Mouse (Mus musculus): ENCODE results near the gene Lpp. TPM values are rescaled to one million over a fixed set of nuclear protein-coding genes. Genes with fewer than 3 reads are reported as not detected.

The Lpp gene
- polyA plus RNA-seq, 1 experiment from 2014 or later, result 11.5 TPM

DNA sequence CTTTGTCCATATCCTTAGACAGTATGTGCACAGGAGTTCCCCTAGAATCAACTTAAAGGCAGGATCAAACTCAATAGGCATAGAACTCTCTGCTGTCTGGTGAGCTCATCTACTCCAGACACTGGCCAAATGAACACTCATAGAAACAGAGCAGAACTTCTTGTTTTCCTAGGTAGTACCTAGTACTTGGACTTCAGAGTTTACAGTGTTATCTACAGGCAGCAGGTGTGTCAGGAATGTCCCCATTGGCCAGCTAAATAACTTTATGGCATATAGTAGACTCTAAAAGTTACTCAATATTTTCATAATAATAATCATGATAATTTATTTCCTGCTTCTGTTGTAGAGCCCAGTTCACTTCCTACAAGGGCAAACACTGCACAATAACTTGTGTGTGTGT lies 16.8 kb upstream of the Lpp start:
- Histone ChIP-seq H3K9ac (no peak overlapping the region), H3K36me3 (no peaks in the 10 kb centered on the region), H3K4me3 (no peak overlapping the region), H3K4me1 (replicated peaks) (no peaks in the 10 kb centered on the region), H3K27ac (replicated peaks) (no peak overlapping the region), H3K9me3 (no peaks in the 10 kb centered on the region), H3K27me3 (no peaks in the 10 kb centered on the region), H3K4me2 (no peak overlapping the region)
- ATAC-seq (ENCODE audit: low FRiP score, low read depth), result no peak

DNA sequence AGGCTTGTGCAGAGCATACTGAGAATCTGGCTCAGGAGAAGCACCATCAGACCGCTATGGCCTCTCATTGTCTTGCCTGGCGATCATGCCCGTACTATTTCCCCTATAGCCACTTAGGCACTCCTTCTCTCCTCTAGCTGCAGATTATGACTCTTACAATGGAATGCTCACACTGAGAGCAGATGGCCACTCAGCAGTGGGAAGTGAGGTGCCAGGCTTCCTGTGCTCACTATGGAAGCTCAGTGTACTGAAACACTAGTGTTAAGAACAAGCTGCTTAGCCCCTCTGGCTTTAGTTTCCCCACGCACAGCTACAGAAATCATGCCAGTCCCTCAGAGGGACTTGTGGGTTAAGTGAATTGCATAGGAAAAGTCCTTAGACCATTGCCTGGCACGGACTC lies 2.7 kb upstream of the Lpp start:
- no peak overlapping the region for H3K4me2 ChIP-seq
- no peaks in the 10 kb centered on the region for H3K9me3 ChIP-seq
- ATAC-seq (ENCODE audit: low FRiP score, low read depth), result no peak
- WGBS, result 73% methylated on average over 5 of the region's 5 CpGs
- H3K9ac ChIP-seq, result no peak overlapping the region
- H3K4me1 ChIP-seq (replicated peaks), result peaks cover 22% of the 10 kb centered on the region
- H3K27me3 ChIP-seq, result no peaks in the 10 kb centered on the region
- H3K36me3 ChIP-seq, result no peaks in the 10 kb centered on the region
- H3K4me3 ChIP-seq, result no peak overlapping the region
- no peak overlapping the region for H3K27ac ChIP-seq (replicated peaks)

DNA sequence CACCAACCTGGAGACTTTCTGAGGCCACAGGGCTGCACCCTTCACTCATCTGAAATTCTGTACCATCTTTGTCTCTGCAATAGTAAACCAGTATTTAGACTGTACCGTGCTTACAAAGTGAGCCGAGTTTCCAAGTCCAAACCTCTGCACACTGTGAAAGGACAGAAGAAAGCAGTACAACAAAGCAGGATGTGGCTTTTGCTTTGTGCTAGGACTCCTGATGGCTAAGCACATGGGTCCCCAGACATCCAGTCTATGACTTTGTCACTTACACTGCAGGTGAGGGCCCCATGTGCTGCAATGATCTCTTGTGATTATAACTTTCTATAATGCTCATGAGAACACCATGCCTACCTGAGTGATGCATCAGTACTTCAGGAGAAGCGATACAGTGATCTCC lies 2.2 kb upstream of the Lpp start:
- Histone ChIP-seq H3K9ac (no peak overlapping the region), H3K36me3 (no peaks in the 10 kb centered on the region), H3K4me3 (no peak overlapping the region), H3K27ac (replicated peaks) (no peak overlapping the region), H3K4me2 (no peak overlapping the region), H3K9me3 (no peaks in the 10 kb centered on the region), H3K4me1 (replicated peaks) (peaks cover 22% of the 10 kb centered on the region), H3K27me3 (no peaks in the 10 kb centered on the region)
- 91% methylated on average over 3 of the region's 3 CpGs for WGBS
- ATAC-seq (ENCODE audit: low FRiP score, low read depth), result no peak

DNA sequence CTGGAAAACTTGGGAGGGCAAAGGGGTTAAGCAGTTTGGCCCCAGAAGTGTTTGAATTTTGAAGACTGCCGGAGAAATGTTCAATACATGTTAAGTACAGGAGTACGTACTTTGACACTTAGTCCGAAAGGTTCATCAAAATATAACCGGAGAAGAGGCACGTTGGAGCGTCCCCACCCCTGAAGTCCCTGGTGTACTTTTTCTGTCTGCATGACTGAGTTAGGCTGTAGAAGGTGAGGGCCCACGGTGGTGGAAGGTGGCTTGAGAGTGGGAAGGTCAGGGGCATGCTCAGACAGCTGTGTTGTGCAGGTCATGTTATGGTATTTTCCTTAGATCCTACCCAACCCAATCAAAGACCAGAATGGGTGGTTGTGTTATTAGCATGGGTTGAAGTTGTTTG lies 1.4 kb upstream of the Lpp start:
- WGBS, result 89% methylated on average over 7 of the region's 7 CpGs
- no peak for ATAC-seq (ENCODE audit: low FRiP score, low read depth)
- Histone ChIP-seq H3K27me3 (no peaks in the 10 kb centered on the region), H3K9ac (no peak overlapping the region), H3K9me3 (no peaks in the 10 kb centered on the region), H3K36me3 (no peaks in the 10 kb centered on the region), H3K4me1 (replicated peaks) (peaks cover 22% of the 10 kb centered on the region), H3K4me3 (no peak overlapping the region), H3K27ac (replicated peaks) (no peak overlapping the region), H3K4me2 (no peak overlapping the region)

DNA sequence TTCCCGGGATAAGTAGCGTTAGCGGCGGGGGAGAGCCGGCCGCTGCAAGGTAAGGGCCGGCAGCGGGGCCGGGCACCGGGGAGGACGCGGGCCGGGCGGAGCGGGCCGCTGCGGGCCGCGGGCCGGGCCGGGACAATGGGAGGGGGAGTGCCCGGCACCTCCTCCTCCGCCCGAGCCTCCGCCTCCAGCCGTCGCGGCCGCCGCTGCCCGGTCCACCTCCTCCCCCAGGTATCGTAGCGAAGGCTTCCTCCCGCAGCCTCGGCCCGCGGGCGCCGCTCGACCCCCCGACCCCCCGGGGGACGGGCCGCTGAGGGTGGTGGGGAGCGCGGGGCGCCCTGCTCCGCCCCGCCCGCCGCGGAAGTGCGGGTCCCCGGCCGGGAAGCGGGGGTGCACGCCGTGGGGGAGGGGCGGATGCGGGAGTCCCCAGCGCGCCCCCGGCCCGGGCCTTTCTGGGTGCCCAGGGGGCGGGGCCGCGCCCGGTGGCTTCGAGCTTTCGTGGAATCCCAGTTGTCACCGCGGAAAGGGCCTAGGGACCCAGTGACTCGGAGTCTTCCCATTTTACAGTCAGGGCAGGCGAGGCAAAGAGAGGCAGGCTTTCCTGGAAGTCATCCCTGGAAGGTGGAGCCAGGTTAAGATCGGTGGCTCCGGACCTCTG lies 376 bp downstream of the Lpp start:
- peak overlapping the region; percentile 85 for H3K4me3 ChIP-seq
- H3K4me1 ChIP-seq (replicated peaks), result peaks cover 22% of the 10 kb centered on the region
- H3K27me3 ChIP-seq, result no peaks in the 10 kb centered on the region
- H3K4me2 ChIP-seq, result peak overlapping the region; percentile 93
- peak overlapping the region; percentile 75 for H3K9ac ChIP-seq
- H3K27ac ChIP-seq (replicated peaks), result peak overlapping the region; percentile 88
- no peaks in the 10 kb centered on the region for H3K9me3 ChIP-seq
- peak; percentile 45 for ATAC-seq (ENCODE audit: low FRiP score, low read depth)
- no peaks in the 10 kb centered on the region for H3K36me3 ChIP-seq
- 1% methylated on average over 48 of the region's 76 CpGs for WGBS

DNA sequence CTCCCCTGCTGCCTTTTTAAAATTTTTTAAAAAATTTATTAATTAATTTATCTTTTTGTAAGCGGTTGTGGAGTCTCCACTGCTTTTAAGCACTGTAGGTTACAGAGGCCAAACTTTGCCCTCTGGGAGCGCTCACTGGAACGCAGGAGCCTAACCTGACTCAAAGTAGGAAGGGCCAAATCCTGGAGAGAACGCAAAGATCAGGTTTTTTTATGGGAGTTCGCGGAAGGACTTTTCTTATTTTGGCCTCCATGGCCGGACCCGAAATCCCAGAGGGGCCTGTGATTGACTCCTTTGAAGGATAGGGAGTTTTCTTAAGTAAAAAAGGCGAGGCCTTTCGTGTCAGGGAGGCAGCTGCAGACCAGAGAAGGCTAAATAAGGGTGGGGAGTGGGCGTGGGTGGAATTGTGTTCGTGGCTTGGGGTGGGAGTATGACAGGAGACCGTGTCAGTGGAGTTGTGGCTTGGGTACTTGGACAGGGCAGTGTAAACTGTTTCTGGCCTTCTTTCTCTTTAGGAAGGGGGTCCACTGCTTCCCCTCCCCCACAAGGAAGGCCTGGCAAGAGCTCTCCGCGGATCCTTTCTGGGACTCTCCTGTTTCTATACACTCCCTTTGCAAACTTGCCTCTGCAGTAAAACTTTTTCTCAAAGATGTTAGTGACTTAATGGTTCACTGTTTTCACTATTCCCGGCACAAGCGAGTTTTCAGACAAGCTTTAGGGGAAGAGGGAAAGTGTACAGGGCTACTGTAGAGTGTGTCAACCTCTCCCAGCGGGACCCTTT lies 1.1 kb downstream of the Lpp start:
- WGBS, result 13% methylated on average over 18 of the region's 18 CpGs
- H3K36me3 ChIP-seq, result no peaks in the 10 kb centered on the region

DNA sequence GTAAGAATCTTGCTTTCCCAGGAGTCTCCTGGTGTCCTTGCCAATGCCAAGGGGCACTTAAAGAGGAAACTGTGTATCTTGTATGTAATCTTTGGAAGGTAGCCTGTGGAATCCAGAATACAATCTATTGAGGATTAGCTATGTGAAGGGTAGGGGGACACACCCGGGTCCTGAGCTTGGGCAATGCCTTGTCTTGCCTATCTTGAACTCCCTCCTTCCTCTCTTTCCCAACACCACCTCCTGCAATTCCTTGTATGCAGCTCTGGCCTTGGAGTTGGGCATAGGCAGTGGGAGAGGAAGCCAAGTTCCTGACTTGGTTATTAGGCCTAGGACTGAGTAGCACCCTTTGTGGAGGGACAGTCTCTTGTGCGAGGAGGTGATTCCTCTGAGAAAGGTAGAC lies 1.8 kb downstream of the Lpp start:
- Histone ChIP-seq H3K27me3 (no peaks in the 10 kb centered on the region), H3K27ac (replicated peaks) (no peak overlapping the region), H3K36me3 (no peaks in the 10 kb centered on the region), H3K9me3 (no peaks in the 10 kb centered on the region), H3K4me2 (peak overlapping the region; percentile 93), H3K4me1 (replicated peaks) (peaks cover 22% of the 10 kb centered on the region), H3K4me3 (no peak overlapping the region), H3K9ac (no peak overlapping the region)
- no peak for ATAC-seq (ENCODE audit: low FRiP score, low read depth)
- 82% methylated on average over 2 of the region's 2 CpGs for WGBS

More for the DNA sequence above, 1.1 kb downstream of the Lpp start:
- Histone ChIP-seq H3K9ac (peak overlapping the region; percentile 75), H3K9me3 (no peaks in the 10 kb centered on the region), H3K27ac (replicated peaks) (peak overlapping the region; percentile 88; the same call in 1 of the 2 replicates), H3K4me3 (peak overlapping the region; percentile 85), H3K27me3 (no peaks in the 10 kb centered on the region), H3K4me2 (peak overlapping the region; percentile 93), H3K4me1 (replicated peaks) (peaks cover 22% of the 10 kb centered on the region)
- no peak for ATAC-seq (ENCODE audit: low FRiP score, low read depth)

DNA sequence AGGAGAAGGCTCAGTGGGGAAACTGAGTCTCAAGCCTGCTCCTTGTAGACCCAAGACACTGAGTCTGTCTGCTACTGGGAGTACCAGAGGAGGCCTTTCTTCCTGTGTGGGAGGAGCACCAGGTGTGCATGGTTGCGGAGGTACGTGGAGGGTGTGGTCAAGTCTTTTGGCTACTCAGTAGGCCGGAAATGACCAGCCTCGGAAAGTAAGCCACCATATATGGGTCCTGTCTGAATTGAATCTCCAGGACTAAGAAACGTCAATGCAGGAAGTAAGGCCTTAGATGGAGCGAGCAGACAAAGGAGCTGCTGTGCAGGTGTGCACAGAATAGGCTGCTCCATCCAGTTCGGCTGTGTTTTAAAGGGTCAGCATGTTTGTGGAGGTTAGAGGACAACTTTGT lies 3.2 kb downstream of the Lpp start:
- Histone ChIP-seq H3K4me1 (replicated peaks) (peaks cover 22% of the 10 kb centered on the region), H3K9me3 (no peaks in the 10 kb centered on the region), H3K4me2 (no peak overlapping the region), H3K27ac (replicated peaks) (no peak overlapping the region), H3K9ac (no peak overlapping the region), H3K27me3 (no peaks in the 10 kb centered on the region), H3K36me3 (no peaks in the 10 kb centered on the region), H3K4me3 (no peak overlapping the region)
- ATAC-seq (ENCODE audit: low FRiP score, low read depth), result no peak
- WGBS, result 94% methylated on average over 7 of the region's 7 CpGs

DNA sequence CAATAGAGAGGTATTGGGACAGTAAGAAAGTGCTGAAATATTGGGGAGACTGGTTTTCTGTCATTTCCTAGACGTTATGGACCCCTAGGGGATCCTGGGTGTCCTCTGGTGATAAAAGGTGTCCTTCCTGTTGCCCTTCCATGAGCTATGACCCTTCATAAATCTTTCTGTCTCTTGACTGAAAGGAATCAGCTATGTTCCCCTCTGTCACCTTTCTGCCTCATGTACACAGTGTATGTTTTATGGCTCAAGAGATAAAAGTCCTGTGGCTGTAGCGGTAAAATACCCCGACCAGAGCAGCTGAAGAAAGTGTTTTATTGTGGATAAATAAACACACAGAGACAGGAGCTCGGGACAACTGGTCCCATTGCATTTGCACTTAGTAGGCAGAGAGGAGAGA lies 5.2 kb downstream of the Lpp start:
- H3K4me3 ChIP-seq, result no peak overlapping the region
- no peak overlapping the region for H3K4me2 ChIP-seq
- H3K36me3 ChIP-seq, result no peaks in the 10 kb centered on the region
- H3K27me3 ChIP-seq, result no peaks in the 10 kb centered on the region
- H3K9ac ChIP-seq, result no peak overlapping the region
- 53% methylated on average over 4 of the region's 4 CpGs for WGBS
- peaks cover 17% of the 10 kb centered on the region for H3K4me1 ChIP-seq (replicated peaks)
- H3K9me3 ChIP-seq, result no peaks in the 10 kb centered on the region
- H3K27ac ChIP-seq (replicated peaks), result no peak overlapping the region
- ATAC-seq (ENCODE audit: low FRiP score, low read depth), result no peak

DNA sequence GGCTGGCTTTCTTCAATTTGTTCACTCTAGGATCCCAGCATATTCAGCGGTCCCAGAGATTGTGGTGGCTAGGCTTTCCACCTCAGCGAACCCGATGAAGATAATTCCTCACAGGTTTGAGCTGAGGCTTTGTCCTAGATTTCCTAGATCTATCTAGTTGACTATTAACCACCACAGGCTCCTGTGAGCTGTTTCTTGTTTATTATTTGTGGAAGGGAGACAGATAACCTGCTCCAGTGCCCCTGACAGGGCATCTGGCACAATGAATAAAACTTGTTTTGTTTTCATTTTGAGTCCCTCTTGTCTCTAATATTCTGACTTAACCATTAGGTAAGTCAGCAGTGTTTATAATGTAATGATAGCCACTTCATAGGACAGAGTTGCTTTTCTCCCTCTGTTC lies 5.6 kb downstream of the Lpp start:
- no peak overlapping the region for H3K4me2 ChIP-seq
- 84% methylated on average over 3 of the region's 3 CpGs for WGBS
- no peaks in the 10 kb centered on the region for H3K27me3 ChIP-seq
- ATAC-seq (ENCODE audit: low FRiP score, low read depth), result no peak
- no peak overlapping the region for H3K4me3 ChIP-seq
- H3K9ac ChIP-seq, result no peak overlapping the region
- H3K9me3 ChIP-seq, result no peaks in the 10 kb centered on the region
- no peaks in the 10 kb centered on the region for H3K36me3 ChIP-seq
- H3K4me1 ChIP-seq (replicated peaks), result peaks cover 16% of the 10 kb centered on the region
- H3K27ac ChIP-seq (replicated peaks), result no peak overlapping the region

DNA sequence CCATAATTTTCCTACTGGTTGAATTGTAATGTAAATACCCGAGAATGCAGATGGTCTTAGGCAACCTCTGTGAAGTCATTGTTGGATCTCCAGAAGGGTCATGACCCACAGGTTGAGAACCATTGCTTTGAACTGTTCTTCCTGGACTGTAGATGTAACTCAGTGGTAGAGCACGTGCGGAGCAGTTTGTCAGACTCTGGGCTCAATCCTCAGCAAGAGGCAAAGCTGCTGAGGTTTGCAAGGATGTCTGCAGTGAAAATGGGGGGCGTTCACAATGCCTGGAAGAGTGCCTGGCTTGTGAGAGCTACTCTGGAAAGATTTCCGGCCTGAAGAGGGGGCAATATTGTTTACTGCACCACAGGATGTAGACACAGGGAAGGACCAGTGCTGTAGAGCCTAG lies 6.2 kb downstream of the Lpp start:
- no peak overlapping the region for H3K4me2 ChIP-seq
- peaks cover 9% of the 10 kb centered on the region for H3K4me1 ChIP-seq (replicated peaks)
- H3K36me3 ChIP-seq, result no peaks in the 10 kb centered on the region
- no peak overlapping the region for H3K4me3 ChIP-seq
- no peak for ATAC-seq (ENCODE audit: low FRiP score, low read depth)
- H3K27me3 ChIP-seq, result no peaks in the 10 kb centered on the region
- no peak overlapping the region for H3K9ac ChIP-seq
- 76% methylated on average over 5 of the region's 5 CpGs for WGBS
- no peak overlapping the region for H3K27ac ChIP-seq (replicated peaks)
- H3K9me3 ChIP-seq, result no peaks in the 10 kb centered on the region

DNA sequence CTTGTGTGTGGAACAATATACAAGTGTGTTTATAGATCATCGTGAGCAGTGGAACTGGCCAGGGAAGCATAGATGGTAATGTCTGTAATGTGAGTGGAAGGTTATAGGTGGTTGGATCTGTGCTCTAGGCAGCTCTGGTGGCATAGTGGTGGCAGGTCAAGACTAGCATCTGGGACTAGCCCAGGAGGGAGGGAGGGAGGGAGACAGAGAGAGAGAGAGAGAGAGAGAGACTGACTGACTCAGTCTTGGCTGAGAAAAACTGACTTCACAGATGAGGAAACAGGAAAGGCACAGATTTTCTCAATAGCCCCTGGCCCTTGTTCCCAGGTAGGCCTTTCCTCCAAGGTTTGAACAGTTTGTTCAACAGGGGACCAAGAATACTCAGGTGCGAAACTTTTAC lies 7.5 kb downstream of the Lpp start:
- no peaks in the 10 kb centered on the region for H3K9me3 ChIP-seq
- no peak overlapping the region for H3K27ac ChIP-seq (replicated peaks)
- H3K4me2 ChIP-seq, result no peak overlapping the region
- H3K4me3 ChIP-seq, result no peak overlapping the region
- WGBS, result 92% methylated on average over 2 of the region's 2 CpGs
- H3K27me3 ChIP-seq, result no peaks in the 10 kb centered on the region
- ATAC-seq (ENCODE audit: low FRiP score, low read depth), result no peak
- H3K9ac ChIP-seq, result no peak overlapping the region
- H3K4me1 ChIP-seq (replicated peaks), result no peaks in the 10 kb centered on the region
- H3K36me3 ChIP-seq, result no peaks in the 10 kb centered on the region

Data from hindbrain, embryonic 15.5 days (tissue).